Mouse (Mus musculus): ENCODE results near the gene Zbtb16. TPM values are rescaled to one million over a fixed set of nuclear protein-coding genes. Genes with fewer than 3 reads are reported as not detected.

Zbtb16 gene
- total RNA-seq, 1 experiment from 2014 or later = 7.3 TPM

DNA sequence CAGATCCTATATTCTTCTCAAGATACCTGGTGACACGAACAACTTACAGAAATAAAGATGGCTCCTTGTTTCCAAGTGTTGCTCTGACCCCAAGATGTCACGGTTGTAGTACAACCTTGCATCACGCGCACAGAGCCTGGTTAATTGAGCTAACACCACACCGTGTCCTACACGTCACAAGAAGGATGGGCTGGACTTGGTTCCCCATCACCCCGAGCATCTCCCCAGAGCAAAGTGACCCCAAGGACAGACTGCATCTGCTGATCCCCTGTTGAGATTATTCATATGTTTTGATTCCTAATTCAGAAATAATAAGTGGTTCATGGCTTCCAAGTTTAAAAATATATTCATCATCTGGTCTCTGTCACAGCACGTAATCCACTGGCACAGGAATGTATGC, 62.3 kb downstream of the Zbtb16 start:
- no peak for ATAC-seq (replicated peaks; ENCODE audit: low read depth, poor library complexity, severe bottlenecking)

GRCm38 (mm10) chr9:48773130-48773529, 62.9 kb downstream of the Zbtb16 start:
- ATAC-seq (replicated peaks; ENCODE audit: low read depth, poor library complexity, severe bottlenecking) = no peak

DNA sequence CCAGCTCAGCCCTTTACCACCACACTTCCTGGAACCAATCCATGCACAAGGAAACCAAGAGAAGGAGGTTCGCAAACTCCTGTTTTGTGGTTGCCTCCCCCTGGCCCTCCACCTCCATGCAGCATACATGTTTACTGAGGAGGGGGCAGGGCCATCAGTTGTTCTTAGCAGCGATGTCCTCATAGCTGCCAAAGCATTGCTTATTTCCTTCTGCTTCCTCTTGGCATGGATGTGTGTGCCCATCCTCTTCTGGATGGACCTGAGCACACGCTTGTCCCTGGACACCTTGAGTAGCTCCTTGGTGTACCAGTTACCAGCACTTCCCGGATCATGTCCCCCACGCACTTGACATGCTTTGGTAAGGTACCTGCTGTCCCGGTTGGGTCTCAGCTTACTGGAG, 64.5 kb downstream of the Zbtb16 start:
- ATAC-seq (replicated peaks; ENCODE audit: low read depth, poor library complexity, severe bottlenecking) = no peak

- no peak for ATAC-seq (replicated peaks; ENCODE audit: low read depth, poor library complexity, severe bottlenecking)
These were observed 67.1 kb downstream of the Zbtb16 start for GRCm38 (mm10) chr9:48768965-48769364.

DNA sequence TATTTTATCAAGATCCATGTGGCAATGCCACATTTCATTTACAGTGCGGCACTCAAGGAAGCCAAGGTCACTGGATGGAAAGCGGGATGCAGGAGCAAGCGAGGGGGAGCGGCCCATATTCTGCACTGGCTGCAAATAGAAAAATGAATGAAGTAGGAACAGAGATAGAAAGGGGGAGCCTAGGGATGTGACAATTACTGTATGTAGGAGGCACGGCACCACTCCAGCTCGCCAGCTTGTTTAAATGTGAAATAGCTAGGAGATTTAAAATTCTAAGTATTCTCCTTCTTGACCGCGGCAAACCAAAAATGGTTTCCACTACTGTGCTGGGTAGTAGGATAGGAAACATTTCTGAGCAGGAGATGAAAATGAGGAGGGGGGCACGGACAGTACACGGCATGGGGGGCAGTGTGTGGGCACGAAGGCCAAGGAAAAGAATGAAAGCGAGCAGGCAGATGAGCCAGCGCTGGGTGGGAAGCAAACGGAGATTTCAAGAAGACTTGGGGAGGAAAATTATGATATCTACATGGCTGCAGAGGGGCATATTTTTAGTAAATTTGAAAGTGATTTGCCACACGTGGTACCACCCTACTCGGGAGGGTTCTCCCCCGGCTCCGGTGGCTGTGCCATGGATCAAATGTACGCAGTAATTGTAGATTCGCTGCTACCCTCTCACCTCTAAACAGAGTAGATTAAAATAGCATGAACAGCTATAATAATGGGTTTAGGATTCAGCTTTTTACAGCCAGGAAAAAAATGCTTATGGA, 68.2 kb downstream of the Zbtb16 start:
- ATAC-seq (replicated peaks; ENCODE audit: low read depth, poor library complexity, severe bottlenecking) = no peak

GRCm38 (mm10) chr9:48765927-48766326, 70.1 kb downstream of the Zbtb16 start:
- ATAC-seq (replicated peaks; ENCODE audit: low read depth, poor library complexity, severe bottlenecking) = no peak

DNA sequence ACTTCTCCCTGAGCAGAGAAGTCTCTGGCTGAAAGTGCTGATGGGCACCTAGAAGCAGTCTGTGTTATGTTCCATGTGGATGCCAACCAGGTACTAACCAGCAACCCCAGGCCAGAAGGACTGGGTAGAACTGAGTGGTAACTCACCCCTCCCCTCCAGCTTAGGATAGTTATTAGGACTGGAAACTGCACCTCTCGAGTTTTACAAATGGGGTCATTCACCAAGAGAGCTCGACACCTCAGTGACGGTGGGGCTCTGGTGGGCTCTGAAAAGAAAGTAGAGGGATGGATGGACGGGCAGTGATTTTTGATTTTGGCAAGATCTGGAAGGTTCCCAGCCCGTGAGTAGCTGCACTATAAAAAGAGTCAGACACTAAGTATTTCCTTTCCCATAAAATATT, 71.7 kb downstream of the Zbtb16 start:
- no peak for ATAC-seq (replicated peaks; ENCODE audit: low read depth, poor library complexity, severe bottlenecking)

GRCm38 (mm10) chr9:48761732-48762637, 74.0 kb downstream of the Zbtb16 start:
- no peak for ATAC-seq (replicated peaks; ENCODE audit: low read depth, poor library complexity, severe bottlenecking)

DNA sequence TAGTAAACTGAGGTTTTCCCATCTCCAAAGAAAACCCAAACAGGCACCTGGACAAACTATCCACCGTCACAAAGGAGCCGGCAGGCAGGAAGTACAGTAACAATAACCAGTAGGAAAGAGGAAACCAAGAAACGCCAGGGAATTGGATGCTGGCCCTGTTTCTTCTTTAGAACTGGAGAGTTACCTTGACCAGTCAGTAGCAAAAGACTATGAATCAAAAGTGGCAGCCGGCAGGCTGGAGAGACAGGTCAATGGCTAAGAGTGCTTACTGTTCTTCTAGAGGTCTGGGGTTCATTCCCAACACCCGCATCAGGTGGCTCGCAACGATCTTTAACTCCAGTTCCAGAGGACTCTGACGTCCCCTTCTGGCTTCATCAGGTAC, 74.9 kb downstream of the Zbtb16 start:
- ATAC-seq (replicated peaks; ENCODE audit: low read depth, poor library complexity, severe bottlenecking) = no peak

GRCm38 (mm10) chr9:48760449-48761174, 75.4 kb downstream of the Zbtb16 start:
- ATAC-seq (replicated peaks; ENCODE audit: low read depth, poor library complexity, severe bottlenecking) = peak; percentile 74

GRCm38 (mm10) chr9:48759098-48759497, 76.9 kb downstream of the Zbtb16 start:
- ATAC-seq (replicated peaks; ENCODE audit: low read depth, poor library complexity, severe bottlenecking) = peak; percentile 46

DNA sequence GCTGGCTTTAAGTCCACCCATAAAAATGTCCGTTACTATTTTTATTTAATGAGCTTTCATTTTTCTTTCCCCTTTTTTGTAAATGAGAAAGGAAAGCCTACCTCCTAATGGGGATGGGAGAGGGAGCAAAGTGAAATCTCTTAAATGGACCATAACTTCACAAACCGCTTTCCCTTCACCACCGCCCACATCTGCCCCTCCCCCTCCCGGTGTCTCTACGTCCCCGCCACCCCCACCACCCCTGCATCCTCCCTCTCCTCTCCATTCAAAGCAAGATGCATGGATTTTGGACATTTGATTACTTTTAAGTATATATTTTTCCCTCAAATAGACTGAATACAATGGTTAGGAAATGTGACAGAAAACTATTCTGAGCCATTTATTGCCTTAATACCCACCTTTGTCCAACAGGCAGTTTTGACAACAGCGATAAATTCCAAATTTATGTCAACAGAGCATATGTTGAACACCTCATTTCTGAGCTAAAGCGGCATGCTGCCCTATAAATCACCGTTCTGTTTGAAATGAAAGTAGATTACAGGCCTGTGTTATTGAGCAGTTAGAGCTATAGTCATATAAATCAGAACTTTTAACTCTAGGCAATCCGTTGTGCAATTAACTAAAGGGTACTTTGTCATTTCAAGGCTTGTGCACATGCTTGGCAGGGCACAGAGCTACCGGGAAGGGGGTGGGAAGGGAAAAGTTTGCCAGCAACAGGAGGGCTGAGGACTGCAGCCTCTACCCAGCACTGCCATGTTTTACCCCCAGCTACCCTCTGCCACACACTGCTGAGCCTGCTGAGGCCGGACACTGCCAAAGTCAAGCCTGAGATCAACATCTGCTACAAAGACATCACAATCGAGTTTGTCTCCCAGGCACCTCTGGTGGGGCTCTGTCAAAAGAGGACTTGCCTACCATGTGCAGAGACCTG, 78.1 kb downstream of the Zbtb16 start:
- no peak for ATAC-seq (replicated peaks; ENCODE audit: low read depth, poor library complexity, severe bottlenecking)

GRCm38 (mm10) chr9:48756261-48756812, 79.7 kb downstream of the Zbtb16 start:
- no peak for ATAC-seq (replicated peaks; ENCODE audit: low read depth, poor library complexity, severe bottlenecking)

DNA sequence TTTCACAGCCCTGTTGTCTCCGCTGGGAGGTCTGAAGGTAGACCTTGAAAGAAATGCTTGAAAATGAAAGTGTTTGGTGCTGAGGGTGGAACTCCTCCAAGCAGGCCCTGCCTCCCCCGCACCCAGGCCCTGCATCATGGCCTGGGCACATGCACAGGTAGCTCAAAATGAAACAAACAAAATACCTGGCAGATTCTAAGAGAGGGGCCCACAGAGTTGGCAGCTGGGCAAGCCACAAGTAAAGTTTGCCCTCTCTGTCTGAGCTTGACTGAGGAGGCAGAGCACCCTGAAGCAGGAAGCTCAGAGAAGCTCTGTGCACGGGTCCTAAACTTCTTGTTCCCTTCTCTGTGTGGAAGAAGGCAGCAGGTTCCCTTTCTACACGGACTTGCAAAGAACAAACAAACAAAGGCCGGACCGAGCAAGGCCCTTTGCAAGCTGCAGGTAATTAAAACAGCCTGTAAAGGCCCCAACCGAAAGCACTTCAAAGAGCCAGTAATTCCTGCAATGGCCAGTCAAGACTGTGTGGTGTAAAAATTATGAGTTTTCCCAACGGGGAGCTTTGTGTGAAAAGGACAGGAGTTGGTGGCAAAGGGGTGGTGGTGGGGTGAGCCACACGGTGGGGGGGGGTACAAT, 80.5 kb downstream of the Zbtb16 start:
- no peak for ATAC-seq (replicated peaks; ENCODE audit: low read depth, poor library complexity, severe bottlenecking)

DNA sequence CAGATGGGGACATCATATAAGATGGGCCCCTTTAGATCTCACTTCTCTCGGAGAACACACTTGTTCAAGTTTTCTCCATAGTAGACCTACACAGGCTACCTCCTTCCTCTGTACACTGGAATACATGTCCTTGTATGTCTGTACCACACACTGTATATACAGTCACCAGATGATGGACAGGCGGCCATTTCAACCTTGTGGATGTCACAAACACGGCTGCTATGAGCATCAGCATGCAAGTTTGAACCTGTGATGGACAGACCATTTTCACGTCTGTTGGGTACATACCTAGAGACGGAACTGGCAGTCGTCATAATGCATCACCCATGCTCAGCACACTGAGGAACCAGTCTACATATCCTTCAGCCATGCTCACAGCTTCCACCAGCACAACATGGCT, 81.6 kb downstream of the Zbtb16 start:
- no peak for ATAC-seq (replicated peaks; ENCODE audit: low read depth, poor library complexity, severe bottlenecking)

- ATAC-seq (replicated peaks; ENCODE audit: low read depth, poor library complexity, severe bottlenecking) = 0 out of 2 replicates have a peak, but pooled peaks have one; percentile 13
These were observed 82.1 kb downstream of the Zbtb16 start for GRCm38 (mm10) chr9:48753881-48754280.

DNA sequence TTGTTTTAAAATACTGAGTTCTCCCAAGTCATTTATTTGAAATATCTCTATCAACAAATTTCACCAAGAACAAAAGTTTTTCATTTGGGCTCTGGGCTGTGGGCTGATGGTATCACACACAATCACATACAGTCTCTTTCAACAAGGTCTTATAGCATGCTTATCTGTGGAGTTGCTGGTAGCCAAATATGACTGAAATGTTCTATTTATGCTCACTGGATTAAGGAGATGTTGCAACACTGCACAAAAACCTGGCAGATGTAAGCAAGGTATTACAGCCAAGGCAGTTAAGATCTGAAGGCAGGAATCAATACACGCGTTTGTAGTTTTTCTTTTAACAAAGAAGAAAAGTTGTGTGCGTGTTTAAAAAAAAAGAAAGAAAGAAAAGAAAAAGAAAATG, 84.1 kb downstream of the Zbtb16 start:
- ATAC-seq (replicated peaks; ENCODE audit: low read depth, poor library complexity, severe bottlenecking) = no peak

DNA sequence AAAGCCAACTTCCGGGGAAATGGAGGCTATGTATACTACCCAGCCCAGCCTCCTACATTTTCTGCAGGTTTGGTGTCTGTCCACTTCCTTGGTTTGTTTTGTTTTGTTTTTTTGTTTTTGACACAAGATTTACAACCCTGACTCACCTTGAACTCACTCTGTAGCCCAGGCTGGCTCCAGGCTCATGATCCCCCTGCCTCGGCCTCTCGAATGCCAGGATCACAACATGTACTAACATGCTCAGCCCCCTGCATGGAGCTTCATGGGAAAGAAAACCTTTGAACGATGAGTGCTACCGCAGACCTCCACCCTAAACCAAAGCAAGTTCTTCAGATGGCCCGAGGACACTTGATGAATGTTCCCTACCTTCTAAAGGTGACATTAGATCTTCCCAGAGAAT, 86.4 kb downstream of the Zbtb16 start:
- no peak for ATAC-seq (replicated peaks; ENCODE audit: low read depth, poor library complexity, severe bottlenecking)

DNA sequence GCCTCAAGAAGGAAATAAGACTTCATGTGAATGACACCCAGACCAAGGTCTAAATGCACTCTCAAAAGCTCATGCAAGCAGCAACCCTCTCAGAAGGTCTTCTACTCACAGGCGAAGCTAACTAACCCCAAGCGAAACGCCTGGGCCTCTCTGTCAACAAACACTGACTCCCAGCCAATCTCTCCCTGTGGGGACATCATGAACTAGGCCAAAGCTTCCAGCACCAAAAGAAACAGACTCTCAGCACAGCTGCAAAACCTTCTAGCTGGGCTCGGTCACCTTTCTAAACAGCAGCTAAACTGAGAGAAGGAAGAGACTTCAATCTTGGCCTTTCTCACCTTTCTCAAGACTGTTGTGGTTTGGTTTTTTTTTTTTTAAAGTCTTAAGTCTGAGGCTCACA, 86.9 kb downstream of the Zbtb16 start:
- ATAC-seq (replicated peaks; ENCODE audit: low read depth, poor library complexity, severe bottlenecking) = no peak

All from common myeloid progenitor, adult 5-6 weeks (primary cell).